Mouse (Mus musculus) large intestine, adult 2 months (tissue): ENCODE data around the gene Tle3. TPM values are rescaled to one million over a fixed set of nuclear protein-coding genes. Genes with fewer than 3 reads are reported as not detected.
A peak's percentile ranks its signal among the peaks of the same experiment; 100 is the strongest.

ENCODE experiments used
- DNase-seq: peaks from one replicate; pipeline ENCODE4 v3.0.0-alpha.2; 2012; ENCODE audit warnings: low read depth, low spot score
- WGBS: fragments of 180-500 bp; shearing (Covaris S2); methylation state at CpG from one replicate; pipeline ENCODE4 v1.1.7; 2018; 5-methylcytosine and 5-hydroxymethylcytosine counted together
- polyA plus RNA-seq: library from polyadenylated mRNA; depleted of rRNA; stranded (reverse); fragments of >200 nt; gene quantifications from 2 replicates; pipeline ENCODE4 v1.2.3, GENCODE M21; 2012

The Tle3 gene
- polyA plus RNA-seq, 1 experiment: 55.5 TPM

- 85% methylated on average over 14 of the region's 14 CpGs for WGBS
- DNase-seq: no peak
Observed at GRCm38 (mm10) chr9:61413665-61414456, 41.7 kb downstream of the Tle3 start.

GRCm38 (mm10) chr9:61416571-61416970 lies 44.4 kb downstream of the Tle3 start:
- 69% methylated on average over 9 of the region's 9 CpGs for WGBS

GRCm38 (mm10) chr9:61421626-61422025 lies 49.5 kb downstream of the Tle3 start:
- WGBS: 33% methylated on average over 3 of the region's 3 CpGs
- no peak for DNase-seq

More at GRCm38 (mm10) chr9:61416571-61416970, 44.4 kb downstream of the Tle3 start:
- no peak for DNase-seq

- DNase-seq: no peak
Observed at GRCm38 (mm10) chr9:61424245-61424644, 52.1 kb downstream of the Tle3 start.

GRCm38 (mm10) chr9:61426493-61426892 lies 54.3 kb downstream of the Tle3 start:
- 72% methylated on average over 7 of the region's 7 CpGs for WGBS
- no peak for DNase-seq

More at GRCm38 (mm10) chr9:61424245-61424644, 52.1 kb downstream of the Tle3 start:
- 58% methylated on average over 3 of the region's 3 CpGs for WGBS

- 49% methylated on average over 6 of the region's 6 CpGs for WGBS
- no peak for DNase-seq
Observed at GRCm38 (mm10) chr9:61427051-61427450, 54.9 kb downstream of the Tle3 start.

- DNase-seq: no peak
- 75% methylated on average over 3 of the region's 3 CpGs for WGBS
Observed at GRCm38 (mm10) chr9:61427901-61428300, 55.7 kb downstream of the Tle3 start.

GRCm38 (mm10) chr9:61431830-61432229 lies 59.7 kb downstream of the Tle3 start:
- DNase-seq: no peak
- WGBS: 73% methylated on average over 4 of the region's 4 CpGs

GRCm38 (mm10) chr9:61433206-61433605 lies 61.0 kb downstream of the Tle3 start:
- no peak for DNase-seq
- 92% methylated on average over 2 of the region's 2 CpGs for WGBS

GRCm38 (mm10) chr9:61434062-61434461 lies 61.9 kb downstream of the Tle3 start:
- 76% methylated on average over 11 of the region's 11 CpGs for WGBS

GRCm38 (mm10) chr9:61435191-61435989 lies 63.2 kb downstream of the Tle3 start:
- DNase-seq: no peak
- WGBS: 53% methylated on average over 8 of the region's 8 CpGs

More at GRCm38 (mm10) chr9:61434062-61434461, 61.9 kb downstream of the Tle3 start:
- no peak for DNase-seq

- WGBS: 56% methylated on average over 2 of the region's 2 CpGs
Observed at GRCm38 (mm10) chr9:61436104-61436503, 63.9 kb downstream of the Tle3 start.

GRCm38 (mm10) chr9:61436761-61437160 lies 64.6 kb downstream of the Tle3 start:
- 98% methylated on average over 6 of the region's 6 CpGs for WGBS
- no peak for DNase-seq

More at GRCm38 (mm10) chr9:61436104-61436503, 63.9 kb downstream of the Tle3 start:
- DNase-seq: no peak

GRCm38 (mm10) chr9:61439092-61439491 lies 66.9 kb downstream of the Tle3 start:
- 84% methylated on average over 6 of the region's 6 CpGs for WGBS
- DNase-seq: no peak

GRCm38 (mm10) chr9:61439979-61440378 lies 67.8 kb downstream of the Tle3 start:
- WGBS: 89% methylated on average over 2 of the region's 2 CpGs
- no peak for DNase-seq

- 15% methylated on average over 11 of the region's 11 CpGs for WGBS
Observed at GRCm38 (mm10) chr9:61441206-61441913, 69.2 kb downstream of the Tle3 start.

GRCm38 (mm10) chr9:61442951-61443630 lies 70.9 kb downstream of the Tle3 start:
- WGBS: 74% methylated on average over 5 of the region's 5 CpGs

More at GRCm38 (mm10) chr9:61441206-61441913, 69.2 kb downstream of the Tle3 start:
- peak; percentile 27 for DNase-seq

GRCm38 (mm10) chr9:61445151-61445550 lies 73.0 kb downstream of the Tle3 start:
- no peak for DNase-seq
- WGBS: 88% methylated on average over 2 of the region's 2 CpGs

More at GRCm38 (mm10) chr9:61442951-61443630, 70.9 kb downstream of the Tle3 start:
- DNase-seq: no peak

- DNase-seq: no peak
- WGBS: 57% methylated on average over 5 of the region's 5 CpGs
Observed at GRCm38 (mm10) chr9:61445711-61446222, 73.6 kb downstream of the Tle3 start.
